Mouse (Mus musculus) megakaryocyte, embryonic 14.5 days (primary cell): Measurements from ENCODE around the gene Gabrg3.

Experiments used
- FLI1 ChIP-seq: IDR thresholded peaks from 2 replicates; pipeline ENCODE4 v1.6.1; 2012; ENCODE audit warnings: low read length, inconsistent platforms, mixed read lengths
- GATA1 ChIP-seq: IDR thresholded peaks from 3 replicates; pipeline ENCODE4 v1.6.1; 2012; ENCODE audit warnings: mixed read lengths, low read length, inconsistent platforms, borderline replicate concordance

GRCm38 (mm10) chr7:57421044-57421443, 34.1 kb upstream of the Gabrg3 start:
- TF ChIP-seq GATA1 (no peak), FLI1 (no peak)
